Mouse (Mus musculus) G1E (cell line): Measurements from ENCODE around the gene Fhit.

Source experiments
- CTCF ChIP-seq: IDR thresholded peaks from 2 replicates; pipeline ENCODE4 v1.5.1; 2012; ENCODE audit warnings: low read depth, low read length, inconsistent platforms, mixed read lengths
- GATA1 ChIP-seq: IDR thresholded peaks from 2 replicates; pipeline ENCODE4 v1.6.1; 2012; ENCODE audit warnings: borderline replicate concordance, low read length, inconsistent platforms, mixed read lengths
- GATA2 ChIP-seq: IDR thresholded peaks from 2 replicates; pipeline ENCODE4 v1.6.1; 2012; ENCODE audit warnings: low read depth, low read length, inconsistent platforms, borderline replicate concordance
- POLR2AphosphoS5 ChIP-seq: IDR thresholded peaks from 2 replicates; pipeline ENCODE4 v1.6.1; 2012; ENCODE audit warnings: low read depth, low read length, inconsistent platforms; ENCODE audit not compliant: insufficient replicate concordance
- TAL1 ChIP-seq: conservative IDR thresholded peaks from 2 replicates; pipeline ENCODE4 v1.6.1; 2012; ENCODE audit warnings: low read depth, low read length, inconsistent platforms, mixed read lengths

DNA sequence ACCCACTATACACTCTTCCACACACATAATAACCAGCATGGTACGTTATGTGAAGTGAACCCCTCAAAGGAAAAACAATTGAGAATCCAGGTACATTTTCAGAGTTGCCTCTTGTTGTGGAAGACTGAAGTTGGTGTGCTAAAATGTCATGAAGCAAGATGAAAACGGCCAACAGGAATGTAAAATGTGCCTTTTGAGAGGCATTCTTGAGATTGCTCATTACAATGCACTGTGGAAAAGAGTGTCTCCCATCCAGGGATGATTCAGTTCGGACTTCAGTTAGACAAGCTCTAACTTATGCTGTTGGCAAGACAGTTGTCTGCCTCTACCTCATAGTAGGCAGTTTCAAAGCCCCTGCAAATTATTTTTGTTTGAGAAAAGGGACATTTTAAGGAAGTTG is 676.0 kb downstream of the Fhit start:
- TF ChIP-seq GATA1, result no peak
- no peak for TF ChIP-seq CTCF
- no peak for TF ChIP-seq TAL1
- TF ChIP-seq POLR2AphosphoS5, result no peak
- no peak for TF ChIP-seq GATA2
